Mouse (Mus musculus) lung, embryonic 14.5 days (tissue): ENCODE measurements at regions not wholly inside any gene's neighbourhood (a gene's known extent, or its start where the extent isn't known, plus 50 kb on each side); places are given as distances from the start of the nearest gene placed in this dataset.

ENCODE experiments used
- ATAC-seq: fragments of 200-750 bp; cut with Nextera tagmentation; 2 replicates; pipeline ENCODE4 v1.8.0; 2017; ENCODE audit warnings: mild to moderate bottlenecking, moderate TSS enrichment, moderate library complexity; ENCODE audit not compliant: insufficient read depth
- DNase-seq: peaks from one replicate; pipeline ENCODE4 v3.0.0-alpha.2; 2015
- H3K27ac ChIP-seq: fragments of 300-500 bp; sonication (generic); 2 replicates; pipeline ENCODE4 v1.5.1; 2014; ENCODE audit warnings: low read depth, mild to moderate bottlenecking, moderate library complexity
- H3K27me3 ChIP-seq: fragments of 300-500 bp; sonication (generic); 2 replicates; pipeline ENCODE4 v1.6.1; 2014; ENCODE audit warnings: low read length, control low read depth; ENCODE audit not compliant: insufficient read depth
- H3K36me3 ChIP-seq: fragments of 300-500 bp; sonication (generic); 2 replicates; pipeline ENCODE4 v1.6.1; 2014; ENCODE audit warnings: control low read depth; ENCODE audit not compliant: insufficient read depth
- H3K4me1 ChIP-seq: fragments of 300-500 bp; sonication (generic); 2 replicates; pipeline ENCODE4 v1.6.1; 2014; ENCODE audit warnings: antibody characterized with exemption, control low read depth; ENCODE audit not compliant: insufficient read depth
- H3K4me2 ChIP-seq: fragments of 300-500 bp; sonication (generic); 2 replicates; pipeline ENCODE4 v1.6.1; 2014; ENCODE audit warnings: mild to moderate bottlenecking
- H3K4me3 ChIP-seq: fragments of 300-500 bp; sonication (generic); 2 replicates; pipeline ENCODE4 v1.5.1; 2014; ENCODE audit warnings: low read depth, low read length
- H3K9ac ChIP-seq: fragments of 300-500 bp; sonication (generic); 2 replicates; pipeline ENCODE4 v1.6.1; 2014
- H3K9me3 ChIP-seq: fragments of 300-500 bp; sonication (generic); 2 replicates; pipeline ENCODE4 v1.6.1; 2016; ENCODE audit warnings: low read depth, low read length, control low read depth
- CTCF ChIP-seq: IDR thresholded peaks from 2 replicates; pipeline ENCODE4 v1.5.1; 2016; ENCODE audit warnings: antibody characterized with exemption, low read depth
- WGBS: fragments of 180-500 bp; shearing (Covaris S2); extraction: QIAGEN DNeasy Blood & Tissue Kit; methylation state at CpG from one replicate; pipeline ENCODE4 v1.1.7; 2014; 5-methylcytosine and 5-hydroxymethylcytosine counted together

DNA sequence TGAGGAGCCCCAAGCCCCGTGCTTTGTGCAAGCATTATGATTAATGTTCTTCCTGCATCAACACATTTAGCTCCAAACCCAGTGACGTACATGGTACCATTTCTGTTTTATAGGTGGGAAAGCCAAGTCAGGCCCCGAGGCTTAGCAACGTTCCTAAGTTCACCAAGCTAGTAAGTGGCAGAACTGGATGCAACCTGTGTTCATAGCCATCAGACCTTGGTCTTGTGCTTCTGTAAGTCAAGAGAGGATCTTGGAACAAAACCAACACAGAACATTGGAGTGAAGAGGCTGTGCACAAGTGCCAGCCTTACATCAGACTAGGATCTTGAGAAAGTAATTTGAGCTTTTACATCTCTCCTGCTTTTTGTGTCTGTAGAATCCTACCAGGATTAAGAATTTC, 71.3 kb downstream of the Cdc7 start:
- Histone ChIP-seq H3K9me3 (no peaks in the 10 kb centered on the region), H3K27ac (no peak overlapping the region), H3K9ac (no peak overlapping the region), H3K4me3 (no peak overlapping the region), H3K27me3 (no peaks in the 10 kb centered on the region), H3K36me3 (no peaks in the 10 kb centered on the region), H3K4me2 (no peak overlapping the region), H3K4me1 (peaks cover 7% of the 10 kb centered on the region; the same call in 1 of the 2 replicates)
- ATAC-seq (no peak), DNase-seq (no peak)
- TF ChIP-seq CTCF: no peak
- WGBS: 31% methylated on average over 4 of the region's 4 CpGs

DNA sequence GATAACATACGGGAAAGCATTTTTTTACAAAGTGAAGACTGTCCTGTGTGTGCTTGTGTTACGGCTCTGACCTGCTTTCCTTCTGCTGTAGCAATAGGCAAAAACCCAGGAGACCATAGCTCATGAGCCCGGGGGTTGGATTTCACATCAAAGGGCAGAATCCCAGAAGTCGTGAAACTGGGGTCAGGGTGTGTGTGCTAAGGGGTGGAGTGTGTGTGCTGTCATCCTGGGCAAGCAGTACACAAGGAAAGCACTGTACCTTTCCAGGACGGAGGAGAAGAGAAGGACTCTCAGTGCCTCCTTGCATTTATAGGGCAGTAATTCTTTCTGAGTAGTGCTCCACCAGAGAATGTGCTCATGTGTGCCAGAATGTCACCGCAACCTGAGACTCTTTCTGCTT, 71.7 kb downstream of the Cdc7 start:
- peaks cover 7% of the 10 kb centered on the region; the same call in 1 of the 2 replicates for H3K4me1 ChIP-seq
- DNase-seq (no peak), ATAC-seq (no peak)

DNA sequence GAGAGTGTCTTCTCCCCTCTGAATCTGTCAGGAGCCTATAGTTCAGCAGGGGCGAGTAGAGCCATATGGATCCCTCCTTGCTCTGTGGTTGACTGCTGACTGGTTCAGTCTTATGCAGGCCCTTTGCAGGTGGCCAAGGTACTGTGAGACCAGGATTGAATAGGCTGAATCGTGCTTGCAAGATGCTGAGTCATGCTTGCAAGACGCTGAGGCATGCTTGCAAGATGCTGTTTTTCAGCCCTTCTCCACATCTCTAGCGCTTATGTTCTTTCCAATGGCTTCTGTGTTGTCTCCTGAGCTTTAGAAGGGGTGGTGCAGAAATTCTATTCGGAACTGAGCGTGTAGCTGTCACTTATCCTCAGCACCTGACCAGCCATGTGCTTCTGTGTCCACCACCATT, 72.4 kb downstream of the Cdc7 start:
- no peak for TF ChIP-seq CTCF
- no peaks in the 10 kb centered on the region for H3K36me3 ChIP-seq
- H3K4me2 ChIP-seq: no peak overlapping the region
- no peak for DNase-seq
- no peaks in the 10 kb centered on the region for H3K27me3 ChIP-seq
- 75% methylated on average over 6 of the region's 6 CpGs for WGBS
- no peaks in the 10 kb centered on the region for H3K9me3 ChIP-seq
- H3K27ac ChIP-seq: no peak overlapping the region
- no peak overlapping the region for H3K9ac ChIP-seq
- no peak for ATAC-seq
- peaks cover 7% of the 10 kb centered on the region; the same call in 1 of the 2 replicates for H3K4me1 ChIP-seq
- no peak overlapping the region for H3K4me3 ChIP-seq

More for the DNA sequence above, 71.7 kb downstream of the Cdc7 start:
- no peak for TF ChIP-seq CTCF
- H3K9me3 ChIP-seq: no peaks in the 10 kb centered on the region
- no peak overlapping the region for H3K9ac ChIP-seq
- H3K36me3 ChIP-seq: no peaks in the 10 kb centered on the region
- H3K4me3 ChIP-seq: no peak overlapping the region
- no peak overlapping the region for H3K4me2 ChIP-seq
- 36% methylated on average over 6 of the region's 6 CpGs for WGBS
- H3K27me3 ChIP-seq: no peaks in the 10 kb centered on the region
- H3K27ac ChIP-seq: no peak overlapping the region

DNA sequence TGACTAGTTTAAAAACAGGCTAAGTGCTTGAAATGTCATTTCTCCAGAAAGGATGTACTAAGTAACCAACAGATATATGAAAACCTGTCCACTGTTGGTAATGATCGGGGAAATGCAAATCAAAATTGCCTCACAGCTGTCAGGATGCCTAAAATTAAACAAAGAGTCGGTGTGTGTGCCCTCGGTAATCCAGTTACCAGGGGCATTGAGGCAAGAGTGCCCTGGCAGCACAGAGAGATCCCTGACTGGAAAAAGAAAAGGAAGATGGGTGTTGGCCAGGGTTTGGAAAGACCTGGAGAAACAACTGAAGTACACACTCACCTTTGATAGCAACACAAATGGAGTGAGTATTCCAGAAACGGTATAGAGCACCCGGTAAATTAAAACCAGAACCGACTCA, 73.0 kb downstream of the Cdc7 start:
- Histone ChIP-seq H3K27me3 (no peaks in the 10 kb centered on the region), H3K27ac (no peak overlapping the region), H3K9ac (no peak overlapping the region), H3K4me2 (no peak overlapping the region), H3K4me1 (peaks cover 7% of the 10 kb centered on the region; the same call in 1 of the 2 replicates), H3K36me3 (no peaks in the 10 kb centered on the region), H3K9me3 (no peaks in the 10 kb centered on the region), H3K4me3 (no peak overlapping the region)
- 64% methylated on average over 6 of the region's 6 CpGs for WGBS
- ATAC-seq (no peak), DNase-seq (no peak)
- no peak for TF ChIP-seq CTCF

DNA sequence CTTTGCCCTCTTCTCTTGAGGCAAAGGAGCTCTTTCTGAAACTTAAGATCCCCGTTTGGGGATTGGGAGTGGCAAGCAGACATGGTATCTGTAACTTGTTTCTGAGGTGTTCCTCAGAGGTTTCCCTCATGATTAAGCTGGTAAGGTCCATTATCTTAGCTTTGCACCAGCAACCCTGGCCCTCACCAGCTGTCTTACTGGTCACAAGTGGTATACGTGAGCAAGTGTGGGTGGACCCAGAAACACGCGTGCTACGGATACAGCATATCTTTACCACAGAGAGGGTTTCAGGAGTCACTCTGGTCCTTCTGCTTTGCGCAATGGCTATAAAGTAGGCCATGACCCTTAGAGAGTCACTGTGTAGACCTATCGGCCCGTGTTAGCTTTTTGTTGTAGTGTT, 75.2 kb downstream of the Cdc7 start:
- no peak for DNase-seq
- TF ChIP-seq CTCF: no peak
- Histone ChIP-seq H3K4me2 (no peak overlapping the region), H3K27me3 (no peaks in the 10 kb centered on the region), H3K4me1 (peaks cover 5% of the 10 kb centered on the region; the same call in 1 of the 2 replicates), H3K4me3 (no peak overlapping the region), H3K9me3 (no peaks in the 10 kb centered on the region), H3K9ac (no peak overlapping the region), H3K36me3 (no peaks in the 10 kb centered on the region), H3K27ac (no peak overlapping the region)
- 95% methylated on average over 8 of the region's 8 CpGs for WGBS
- no peak for ATAC-seq

DNA sequence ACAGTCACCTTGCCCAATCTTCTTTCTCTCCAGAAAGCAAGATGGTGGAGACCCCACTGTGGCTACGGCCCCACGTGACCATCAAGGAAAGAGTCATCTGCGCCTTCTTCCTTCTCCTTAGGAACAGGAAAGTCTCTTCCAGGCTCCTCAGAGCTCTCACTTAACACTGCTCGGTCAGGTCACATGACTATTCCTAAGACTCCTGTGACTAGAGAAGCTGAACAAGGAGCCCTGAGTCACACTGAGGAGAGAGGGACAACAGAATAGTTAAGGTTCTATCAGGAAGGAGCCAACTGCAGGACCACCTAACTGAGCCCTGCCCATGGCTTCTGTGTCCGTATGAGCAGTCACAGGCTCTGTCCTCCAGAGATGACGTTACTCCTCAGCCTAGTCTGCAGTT, 75.8 kb downstream of the Cdc7 start:
- Histone ChIP-seq H3K9me3 (no peaks in the 10 kb centered on the region), H3K4me2 (no peak overlapping the region), H3K27me3 (no peaks in the 10 kb centered on the region), H3K27ac (peak overlapping the region; percentile 37; the same call in 1 of the 2 replicates), H3K9ac (no peak overlapping the region), H3K4me1 (no peaks in the 10 kb centered on the region), H3K4me3 (no peak overlapping the region), H3K36me3 (no peaks in the 10 kb centered on the region)
- DNase-seq (no peak), ATAC-seq (no peak)
- TF ChIP-seq CTCF: no peak
- 77% methylated on average over 6 of the region's 6 CpGs for WGBS

DNA sequence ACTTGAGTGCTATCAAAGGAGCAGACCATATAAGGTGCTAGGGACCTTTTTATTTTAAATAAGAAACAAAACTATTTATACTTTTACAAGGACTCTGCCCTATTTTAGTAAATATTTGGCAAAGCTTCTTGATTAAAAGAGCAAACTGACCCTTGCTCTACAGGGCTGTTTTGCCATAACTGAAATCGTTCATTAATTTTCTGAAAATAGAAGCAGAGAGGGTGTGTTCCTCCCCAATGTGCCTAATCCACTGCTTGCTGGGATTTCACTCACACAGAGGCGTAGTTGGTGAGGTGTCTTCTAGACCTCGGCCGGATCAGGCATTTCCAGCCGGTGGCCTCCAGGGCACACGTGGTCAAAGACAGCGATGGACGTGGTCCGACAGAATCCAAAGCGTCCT, 76.4 kb downstream of the Cdc7 start:
- no peaks in the 10 kb centered on the region for H3K36me3 ChIP-seq

DNA sequence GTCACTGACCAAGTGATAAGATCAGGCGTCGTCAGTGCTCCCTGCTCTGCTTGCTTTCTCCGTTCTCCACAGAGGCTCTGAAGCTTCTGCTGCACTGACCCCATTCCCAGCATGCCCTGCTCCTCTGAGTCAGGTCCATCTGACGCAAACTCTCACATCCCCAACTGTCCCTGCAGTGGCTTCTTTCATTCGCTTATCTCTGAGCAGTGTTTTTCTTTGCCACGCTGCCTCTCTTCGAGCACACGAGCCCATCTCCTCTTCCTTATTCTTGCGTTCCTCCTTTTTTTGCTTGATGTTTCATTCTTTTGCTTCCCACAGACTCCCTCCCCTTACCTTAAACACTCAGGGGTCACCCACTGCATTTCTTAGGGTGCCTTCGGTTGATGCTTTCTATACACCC, 81.0 kb downstream of the Cdc7 start:
- Histone ChIP-seq H3K9me3 (no peaks in the 10 kb centered on the region), H3K4me2 (no peak overlapping the region), H3K27me3 (no peaks in the 10 kb centered on the region), H3K4me3 (no peak overlapping the region), H3K36me3 (no peaks in the 10 kb centered on the region), H3K4me1 (peaks cover 25% of the 10 kb centered on the region; the same call in 1 of the 2 replicates), H3K9ac (no peak overlapping the region), H3K27ac (no peak overlapping the region)
- WGBS: 50% methylated on average over 10 of the region's 10 CpGs
- ATAC-seq: no peak
- DNase-seq: no peak
- no peak for TF ChIP-seq CTCF

More for the DNA sequence above, 76.4 kb downstream of the Cdc7 start:
- no peak overlapping the region for H3K9ac ChIP-seq
- WGBS: 66% methylated on average over 10 of the region's 10 CpGs
- ATAC-seq (no peak), DNase-seq (no peak)
- H3K4me1 ChIP-seq: peaks cover 2% of the 10 kb centered on the region; the same call in 1 of the 2 replicates
- H3K27me3 ChIP-seq: no peaks in the 10 kb centered on the region
- no peak for TF ChIP-seq CTCF
- no peak overlapping the region for H3K4me3 ChIP-seq
- no peaks in the 10 kb centered on the region for H3K9me3 ChIP-seq
- H3K27ac ChIP-seq: no peak overlapping the region
- H3K4me2 ChIP-seq: no peak overlapping the region
